Mouse (Mus musculus): ENCODE measurements around the gene Pcnx.
A peak's percentile ranks its signal among the peaks of the same experiment; 100 is the strongest.

Gene Pcnx

GRCm38 (mm10) chr12:81859351-81860307 is at the start of gene Pcnx:
Gene Pcnx, plus strand, starts transcription at chr12:81860023.
- peak; percentile 73 to 85 for DNase-seq (ENCODE audit: low spot score in 2 of 2)

GRCm38 (mm10) chr12:81810417-81810816 is 49.4 kb upstream of the Pcnx start:
- no peak for DNase-seq (ENCODE audit: low spot score in 2 of 2)

GRCm38 (mm10) chr12:81814742-81815141 is 45.1 kb upstream of the Pcnx start:
- DNase-seq (ENCODE audit: low spot score in 2 of 2): no peak

DNA sequence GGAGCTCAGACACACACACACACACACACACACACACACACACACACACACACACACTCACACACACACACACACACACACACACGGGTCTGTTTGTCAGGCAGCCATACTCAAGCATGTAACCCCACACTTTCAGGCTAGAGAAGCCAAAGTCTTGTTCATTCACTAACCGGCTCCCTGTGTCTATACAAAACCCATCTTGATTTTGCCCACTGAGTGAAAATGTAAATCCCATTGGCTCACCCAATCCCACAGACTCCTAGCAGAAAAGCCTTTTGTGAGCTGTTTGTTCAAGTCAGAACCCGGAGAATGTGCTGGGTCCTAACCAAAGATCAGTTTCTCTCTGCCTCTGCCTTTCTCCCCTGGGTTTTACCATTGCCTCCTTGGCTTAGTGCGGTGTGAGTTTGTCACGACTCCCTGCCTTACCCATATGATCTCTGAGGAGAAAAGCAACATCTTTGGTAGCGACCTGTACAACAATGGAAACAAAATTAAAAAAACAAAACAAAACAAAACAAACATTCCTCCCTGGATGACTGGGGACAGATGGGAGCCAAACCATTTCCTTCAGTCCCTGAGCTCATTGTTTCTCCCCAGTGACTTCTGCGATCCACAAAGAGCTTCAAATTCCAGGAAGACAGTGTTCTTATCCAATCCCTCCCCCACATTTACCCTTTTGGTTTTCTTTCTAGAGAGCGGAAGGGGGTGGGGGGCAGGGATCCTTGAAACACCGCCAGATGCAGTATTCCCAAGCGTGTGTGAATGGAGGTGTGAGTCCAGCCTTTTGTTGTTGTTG is 43.3 kb upstream of the Pcnx start:
- no peak for DNase-seq (ENCODE audit: low spot score in 2 of 2)

DNA sequence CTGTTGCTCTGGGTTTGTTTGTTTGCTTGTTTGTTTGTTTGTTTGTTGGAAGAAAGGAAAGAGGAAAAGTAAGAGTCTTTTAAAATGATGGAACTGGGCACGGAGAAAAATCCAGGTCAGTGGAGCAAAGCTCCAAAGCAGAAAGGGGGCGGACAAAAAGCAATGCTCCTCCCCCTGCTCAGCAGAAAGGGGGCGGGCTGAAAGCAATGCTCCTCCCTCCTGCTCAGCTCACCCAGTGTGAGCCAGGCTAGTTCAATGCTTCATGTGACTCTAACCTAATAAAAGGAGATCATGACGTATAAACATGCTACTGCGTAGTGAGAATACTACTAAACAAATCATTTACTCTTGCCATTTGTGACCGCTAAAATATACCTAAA is 42.7 kb upstream of the Pcnx start:
- no peak for DNase-seq (ENCODE audit: low spot score in 2 of 2)

GRCm38 (mm10) chr12:81820700-81821099 is 39.1 kb upstream of the Pcnx start:
- DNase-seq (ENCODE audit: low spot score in 2 of 2): no peak

DNA sequence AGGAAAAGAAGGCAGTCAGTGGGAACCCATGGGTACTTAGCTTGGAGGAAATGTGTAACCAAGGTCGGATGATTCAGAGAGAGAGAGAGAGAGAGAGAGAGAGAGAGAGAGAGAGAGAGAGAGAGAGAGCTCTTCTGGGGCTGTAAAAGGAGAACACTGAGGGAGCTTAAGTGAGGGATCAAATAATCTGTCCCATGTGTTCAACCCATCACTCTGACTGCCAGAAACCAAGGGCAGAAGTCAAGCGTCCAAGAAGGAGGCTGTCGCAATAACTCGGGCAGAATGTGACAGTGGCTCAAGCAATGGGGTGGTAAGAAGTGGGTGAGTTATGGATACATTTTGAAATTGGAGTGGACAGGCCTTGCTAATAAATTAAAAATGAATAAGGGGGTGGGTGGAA is 37.6 kb upstream of the Pcnx start:
- no peak for DNase-seq (ENCODE audit: low spot score in 2 of 2)

DNA sequence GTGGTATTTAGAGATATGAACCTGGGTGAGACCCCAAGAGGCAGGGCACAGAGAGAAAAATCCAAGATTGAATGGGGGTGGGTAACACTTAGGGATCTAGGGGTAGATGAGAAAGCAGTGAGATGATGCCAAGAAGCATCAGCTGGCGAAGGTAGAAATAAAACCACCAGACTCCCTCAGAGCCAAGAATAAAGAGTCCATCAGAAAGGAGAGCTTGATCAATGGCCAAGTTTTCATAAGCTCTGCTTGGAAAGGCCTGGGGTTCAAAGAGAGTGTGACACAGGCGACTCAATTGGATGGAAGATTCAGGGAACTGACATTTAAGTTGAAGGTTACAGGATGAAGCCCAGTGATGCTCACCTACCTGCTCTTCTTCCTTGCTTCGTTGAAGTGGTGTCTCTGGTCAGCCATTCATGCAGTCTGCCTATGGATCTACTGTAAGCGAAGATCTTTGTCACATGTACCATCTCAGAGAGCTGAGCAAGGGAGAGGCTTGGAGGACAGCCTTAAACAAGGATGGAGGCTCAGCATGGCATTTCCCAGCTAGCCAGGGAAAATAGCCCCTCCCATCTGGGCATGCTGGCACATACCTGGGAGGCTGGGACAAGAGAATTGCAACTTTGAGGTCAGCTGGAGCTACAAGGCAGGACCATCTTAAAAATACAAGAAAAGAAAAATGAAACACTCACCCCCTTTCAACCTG is 36.9 kb upstream of the Pcnx start:
- no peak for DNase-seq (ENCODE audit: low spot score in 2 of 2)

DNA sequence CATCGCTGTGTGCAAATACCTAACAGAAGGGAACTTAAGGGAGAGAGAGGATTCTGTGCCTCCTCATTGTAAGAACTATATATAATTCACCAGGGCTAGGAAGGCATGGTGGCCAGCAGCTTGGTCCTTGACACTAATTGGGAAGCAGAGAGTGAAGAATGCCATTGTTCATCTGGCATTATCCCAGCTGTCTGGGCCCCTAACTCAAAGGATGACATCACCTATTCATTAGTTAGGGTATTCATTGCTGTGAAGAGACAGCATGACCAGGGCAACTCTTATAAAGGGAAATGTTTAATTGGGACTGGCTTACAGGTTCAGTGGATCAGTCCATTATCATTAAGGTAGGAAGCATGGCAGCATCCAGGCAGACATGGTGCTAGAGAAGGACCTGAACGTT is 31.5 kb upstream of the Pcnx start:
- no peak for DNase-seq (ENCODE audit: low spot score in 2 of 2)

GRCm38 (mm10) chr12:81832039-81832738 is 27.6 kb upstream of the Pcnx start:
- DNase-seq (ENCODE audit: low spot score in 2 of 2): no peak

DNA sequence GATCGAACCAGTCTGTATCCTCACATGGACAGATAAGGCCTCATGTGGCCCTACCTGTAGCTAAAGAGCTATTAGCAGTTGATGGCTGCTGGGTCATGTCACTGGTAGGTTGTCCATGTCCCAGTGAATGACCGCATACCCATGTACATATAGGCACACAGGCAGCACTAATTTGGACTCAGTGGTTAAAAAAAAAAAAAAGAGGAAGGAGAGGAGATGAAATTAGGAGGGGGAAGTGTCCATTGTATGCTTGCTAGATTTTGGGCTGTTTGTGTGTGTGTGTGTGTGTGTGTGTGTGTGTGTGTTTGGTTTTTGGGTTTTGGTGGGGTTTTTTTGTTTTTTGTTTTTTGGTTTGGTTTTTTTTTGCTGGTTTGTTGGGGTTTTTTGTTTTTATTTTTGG is 26.7 kb upstream of the Pcnx start:
- no peak for DNase-seq (ENCODE audit: low spot score in 2 of 2)

GRCm38 (mm10) chr12:81836162-81836561 is 23.7 kb upstream of the Pcnx start:
- no peak for DNase-seq (ENCODE audit: low spot score in 2 of 2)

DNA sequence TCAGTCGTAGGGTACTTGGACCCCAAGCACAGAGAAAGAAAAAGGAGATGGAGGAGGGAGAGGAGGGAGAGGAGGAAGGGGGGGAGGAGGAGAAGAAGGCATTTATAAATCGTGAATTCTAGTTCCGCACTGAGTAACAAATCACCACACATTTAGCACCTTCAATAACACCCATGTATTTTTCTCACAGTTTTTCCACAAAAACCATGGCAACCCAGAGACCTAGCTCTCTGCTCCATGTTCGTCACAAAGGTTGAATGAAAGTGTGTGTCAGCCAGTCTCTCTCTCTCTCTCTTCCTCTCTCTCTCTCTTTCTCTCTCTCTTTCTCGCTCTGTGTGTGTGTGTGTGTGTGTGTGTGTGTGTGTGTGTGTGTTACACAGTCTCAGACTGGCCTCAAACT is 22.4 kb upstream of the Pcnx start:
- DNase-seq (ENCODE audit: low spot score in 2 of 2): no peak

DNA sequence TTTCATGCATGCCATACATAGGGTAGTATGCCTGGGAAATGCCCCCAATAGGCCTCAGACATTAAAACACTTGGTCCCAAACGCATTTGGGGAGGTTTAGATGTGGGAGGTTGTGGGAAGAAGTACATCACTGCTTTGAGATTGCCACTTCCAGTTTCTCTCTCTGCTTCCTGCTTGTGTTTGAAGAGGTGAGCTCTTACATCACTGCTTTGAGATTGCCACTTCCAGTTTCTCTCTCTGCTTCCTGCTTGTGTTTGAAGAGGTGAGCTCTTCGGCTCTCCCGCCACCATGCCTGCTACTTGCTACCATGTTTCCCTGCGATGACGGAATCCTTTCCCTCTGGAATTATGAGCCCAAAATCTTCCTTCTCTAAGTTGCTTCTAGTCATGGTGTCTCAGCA is 20.2 kb upstream of the Pcnx start:
- no peak for DNase-seq (ENCODE audit: low spot score in 2 of 2)

GRCm38 (mm10) chr12:81841046-81841445 is 18.8 kb upstream of the Pcnx start:
- DNase-seq (ENCODE audit: low spot score in 2 of 2): no peak

GRCm38 (mm10) chr12:81843501-81843900 is 16.3 kb upstream of the Pcnx start:
- peak in 1 of 2 experiments; percentile 29 for DNase-seq (ENCODE audit: low spot score in 2 of 2)

- no peak for DNase-seq (ENCODE audit: low spot score in 2 of 2)
These were observed 15.3 kb upstream of the Pcnx start for GRCm38 (mm10) chr12:81844572-81844971.

DNA sequence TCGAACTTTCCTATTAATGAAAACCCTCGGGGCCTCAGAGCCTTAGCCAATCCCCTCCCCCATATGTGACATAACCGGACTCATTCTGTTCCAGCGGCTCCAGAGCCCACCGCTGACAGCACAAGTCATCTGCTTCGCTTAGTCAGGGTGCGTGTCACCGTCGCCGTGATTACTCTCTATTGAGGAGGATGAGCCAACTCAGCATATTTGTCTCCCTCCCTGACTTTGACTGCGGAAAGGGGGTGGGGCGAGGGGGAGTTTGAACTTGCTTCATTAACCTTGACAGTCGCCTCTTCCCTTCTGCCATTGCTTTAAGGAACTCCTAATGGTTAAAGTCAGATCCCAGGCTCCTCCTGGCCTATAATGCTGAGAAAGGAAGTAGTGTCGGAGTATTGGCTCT is 14.8 kb upstream of the Pcnx start:
- DNase-seq (ENCODE audit: low spot score in 2 of 2): no peak

DNA sequence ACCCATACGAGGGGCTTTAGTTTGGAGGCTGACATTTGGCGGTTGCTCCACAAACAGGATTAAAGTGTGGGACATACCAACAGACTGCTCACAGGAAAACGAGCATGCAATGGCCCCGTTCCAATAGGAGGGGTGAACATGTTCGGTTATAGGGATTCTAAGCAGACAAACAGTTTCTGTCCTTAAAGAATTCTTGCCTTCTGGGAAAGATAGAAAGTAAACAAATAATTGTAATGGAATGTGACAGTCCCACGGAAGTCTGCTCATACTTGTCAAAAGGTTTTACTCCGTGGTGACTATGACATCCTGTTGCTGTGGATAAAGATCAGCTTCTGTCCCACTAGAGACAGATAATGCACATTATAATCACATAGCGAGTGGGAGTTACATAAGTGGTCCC is 10.2 kb upstream of the Pcnx start:
- DNase-seq (ENCODE audit: low spot score in 2 of 2): no peak

- DNase-seq (ENCODE audit: low spot score in 2 of 2): no peak
These were observed 7.3 kb upstream of the Pcnx start for GRCm38 (mm10) chr12:81852551-81852950.

DNA sequence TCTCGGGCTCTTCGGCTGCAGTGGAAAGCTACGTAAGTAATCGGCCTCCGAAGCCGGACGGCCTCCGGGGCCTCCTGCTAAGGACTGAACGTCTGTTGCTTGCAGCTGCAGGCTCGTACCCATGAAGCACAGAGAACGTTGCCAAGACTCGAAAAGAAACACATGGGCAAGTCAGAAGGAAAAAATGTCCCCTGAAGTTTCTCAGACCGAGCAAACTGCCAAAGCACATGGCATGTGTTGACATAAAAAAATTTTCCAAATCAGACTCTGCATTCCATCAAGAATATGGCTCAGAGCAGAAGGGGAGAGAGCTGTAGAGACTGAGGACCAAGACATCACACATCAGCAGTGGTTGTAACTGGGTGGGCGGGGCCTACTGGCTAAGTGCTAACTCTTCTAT is 6.8 kb upstream of the Pcnx start:
- no peak for DNase-seq (ENCODE audit: low spot score in 2 of 2)

DNA sequence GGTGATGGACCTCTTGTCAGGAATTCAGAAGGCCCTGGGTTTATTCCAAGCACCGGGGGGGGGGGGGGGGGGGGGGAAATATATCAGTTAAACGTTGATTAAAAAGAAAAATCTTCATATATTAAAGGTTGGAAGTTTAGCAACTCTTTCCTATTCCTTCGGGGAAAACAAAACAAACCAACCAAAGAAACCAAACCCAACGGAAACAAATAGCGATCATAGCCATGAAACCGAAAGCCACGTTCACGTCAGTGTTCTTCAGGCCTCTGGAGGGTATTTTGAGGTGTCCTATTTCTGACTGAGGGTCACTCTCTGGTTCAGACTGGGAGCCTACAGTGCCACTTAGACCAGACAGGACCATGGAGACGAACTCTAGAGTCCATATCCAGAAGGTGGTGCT is 6.3 kb upstream of the Pcnx start:
- no peak for DNase-seq (ENCODE audit: low spot score in 2 of 2)

All from urinary bladder, postnatal 36 days (tissue).